Mouse (Mus musculus): Measurements from ENCODE around the gene Nod2. TPM values are rescaled to one million over a fixed set of nuclear protein-coding genes. Genes with fewer than 3 reads are reported as not detected.

Nod2 gene
- polyA plus RNA-seq, 1 experiment from 2014 or later: 0.17 TPM

- Histone ChIP-seq H3K4me2 (ENCODE audit: low read depth, low read length) (no peak overlapping the region), H3K9ac (replicated peaks; ENCODE audit: low read length) (no peak overlapping the region), H3K4me1 (ENCODE audit: control insufficient read depth, insufficient read depth, low read length) (peaks cover 4% of the 10 kb centered on the region; the same call in 1 of the 2 replicates), H3K27me3 (ENCODE audit: control insufficient read depth, insufficient read depth, low read length) (no peaks in the 10 kb centered on the region), H3K9me3 (replicated peaks; ENCODE audit: control insufficient read depth, low read length) (no peaks in the 10 kb centered on the region), H3K4me3 (ENCODE audit: low read depth, low read length) (no peak overlapping the region), H3K36me3 (replicated peaks; ENCODE audit: control insufficient read depth, insufficient read depth, low read depth, low read length) (no peaks in the 10 kb centered on the region), H3K27ac (replicated peaks; ENCODE audit: low read depth, low read length) (no peak overlapping the region)
- no peak for DNase-seq (ENCODE audit: low spot score)
- ATAC-seq (replicated peaks; ENCODE audit: insufficient number of reproducible peaks, low FRiP score, low TSS enrichment, low read depth): no peak
- WGBS: 59% methylated on average over 6 of the region's 6 CpGs
These were observed 36.8 kb upstream of the Nod2 start for GRCm38 (mm10) chr8:88610271-88610670.

- Histone ChIP-seq H3K4me2 (ENCODE audit: low read depth, low read length) (no peak overlapping the region), H3K9me3 (replicated peaks; ENCODE audit: control insufficient read depth, low read length) (no peaks in the 10 kb centered on the region), H3K4me3 (ENCODE audit: low read depth, low read length) (no peak overlapping the region), H3K27ac (replicated peaks; ENCODE audit: low read depth, low read length) (no peak overlapping the region), H3K4me1 (ENCODE audit: control insufficient read depth, insufficient read depth, low read length) (no peaks in the 10 kb centered on the region), H3K9ac (replicated peaks; ENCODE audit: low read length) (no peak overlapping the region), H3K36me3 (replicated peaks; ENCODE audit: control insufficient read depth, insufficient read depth, low read depth, low read length) (no peaks in the 10 kb centered on the region), H3K27me3 (ENCODE audit: control insufficient read depth, insufficient read depth, low read length) (no peaks in the 10 kb centered on the region)
- DNase-seq (ENCODE audit: low spot score): no peak
- ATAC-seq (replicated peaks; ENCODE audit: insufficient number of reproducible peaks, low FRiP score, low TSS enrichment, low read depth): no peak
- WGBS: 75% methylated on average over 5 of the region's 5 CpGs
These were observed 32.1 kb upstream of the Nod2 start for GRCm38 (mm10) chr8:88614981-88615380.

GRCm38 (mm10) chr8:88618612-88619011, 28.5 kb upstream of the Nod2 start:
- H3K4me2 ChIP-seq (ENCODE audit: low read depth, low read length): no peak overlapping the region
- H3K9me3 ChIP-seq (replicated peaks; ENCODE audit: control insufficient read depth, low read length): no peaks in the 10 kb centered on the region
- no peaks in the 10 kb centered on the region for H3K4me1 ChIP-seq (ENCODE audit: control insufficient read depth, insufficient read depth, low read length)
- H3K27me3 ChIP-seq (ENCODE audit: control insufficient read depth, insufficient read depth, low read length): no peaks in the 10 kb centered on the region
- H3K36me3 ChIP-seq (replicated peaks; ENCODE audit: control insufficient read depth, insufficient read depth, low read depth, low read length): no peaks in the 10 kb centered on the region
- WGBS: 82% methylated on average over 5 of the region's 5 CpGs
- ATAC-seq (replicated peaks; ENCODE audit: insufficient number of reproducible peaks, low FRiP score, low TSS enrichment, low read depth): no peak
- no peak overlapping the region for H3K9ac ChIP-seq (replicated peaks; ENCODE audit: low read length)
- no peak for DNase-seq (ENCODE audit: low spot score)
- no peak overlapping the region for H3K27ac ChIP-seq (replicated peaks; ENCODE audit: low read depth, low read length)
- H3K4me3 ChIP-seq (ENCODE audit: low read depth, low read length): no peak overlapping the region

GRCm38 (mm10) chr8:88619513-88619912, 27.6 kb upstream of the Nod2 start:
- no peak overlapping the region for H3K27ac ChIP-seq (replicated peaks; ENCODE audit: low read depth, low read length)
- WGBS: 69% methylated on average over 3 of the region's 3 CpGs
- H3K9ac ChIP-seq (replicated peaks; ENCODE audit: low read length): no peak overlapping the region
- ATAC-seq (replicated peaks; ENCODE audit: insufficient number of reproducible peaks, low FRiP score, low TSS enrichment, low read depth) (no peak), DNase-seq (ENCODE audit: low spot score) (no peak)
- no peaks in the 10 kb centered on the region for H3K27me3 ChIP-seq (ENCODE audit: control insufficient read depth, insufficient read depth, low read length)
- no peaks in the 10 kb centered on the region for H3K36me3 ChIP-seq (replicated peaks; ENCODE audit: control insufficient read depth, insufficient read depth, low read depth, low read length)
- no peaks in the 10 kb centered on the region for H3K4me1 ChIP-seq (ENCODE audit: control insufficient read depth, insufficient read depth, low read length)
- no peak overlapping the region for H3K4me2 ChIP-seq (ENCODE audit: low read depth, low read length)
- H3K9me3 ChIP-seq (replicated peaks; ENCODE audit: control insufficient read depth, low read length): no peaks in the 10 kb centered on the region
- H3K4me3 ChIP-seq (ENCODE audit: low read depth, low read length): no peak overlapping the region

GRCm38 (mm10) chr8:88620931-88621330, 26.2 kb upstream of the Nod2 start:
- no peaks in the 10 kb centered on the region for H3K4me1 ChIP-seq (ENCODE audit: control insufficient read depth, insufficient read depth, low read length)
- no peak overlapping the region for H3K27ac ChIP-seq (replicated peaks; ENCODE audit: low read depth, low read length)
- DNase-seq (ENCODE audit: low spot score) (no peak), ATAC-seq (replicated peaks; ENCODE audit: insufficient number of reproducible peaks, low FRiP score, low TSS enrichment, low read depth) (no peak)
- H3K9ac ChIP-seq (replicated peaks; ENCODE audit: low read length): no peak overlapping the region
- H3K4me3 ChIP-seq (ENCODE audit: low read depth, low read length): no peak overlapping the region
- no peaks in the 10 kb centered on the region for H3K9me3 ChIP-seq (replicated peaks; ENCODE audit: control insufficient read depth, low read length)
- H3K27me3 ChIP-seq (ENCODE audit: control insufficient read depth, insufficient read depth, low read length): no peaks in the 10 kb centered on the region
- WGBS: 70% methylated on average over 5 of the region's 5 CpGs
- H3K36me3 ChIP-seq (replicated peaks; ENCODE audit: control insufficient read depth, insufficient read depth, low read depth, low read length): no peaks in the 10 kb centered on the region
- no peak overlapping the region for H3K4me2 ChIP-seq (ENCODE audit: low read depth, low read length)

- H3K27ac ChIP-seq (replicated peaks; ENCODE audit: low read depth, low read length): no peak overlapping the region
- H3K4me1 ChIP-seq (ENCODE audit: control insufficient read depth, insufficient read depth, low read length): no peaks in the 10 kb centered on the region
- no peak overlapping the region for H3K4me3 ChIP-seq (ENCODE audit: low read depth, low read length)
- H3K4me2 ChIP-seq (ENCODE audit: low read depth, low read length): no peak overlapping the region
- DNase-seq (ENCODE audit: low spot score): peak; percentile 87
- no peaks in the 10 kb centered on the region for H3K9me3 ChIP-seq (replicated peaks; ENCODE audit: control insufficient read depth, low read length)
- H3K27me3 ChIP-seq (ENCODE audit: control insufficient read depth, insufficient read depth, low read length): no peaks in the 10 kb centered on the region
- H3K9ac ChIP-seq (replicated peaks; ENCODE audit: low read length): no peak overlapping the region
- no peaks in the 10 kb centered on the region for H3K36me3 ChIP-seq (replicated peaks; ENCODE audit: control insufficient read depth, insufficient read depth, low read depth, low read length)
- 2% methylated on average over 8 of the region's 8 CpGs for WGBS
- ATAC-seq (replicated peaks; ENCODE audit: insufficient number of reproducible peaks, low FRiP score, low TSS enrichment, low read depth): no peak
These were observed 25.7 kb upstream of the Nod2 start for GRCm38 (mm10) chr8:88621408-88621807.

- Histone ChIP-seq H3K4me2 (ENCODE audit: low read depth, low read length) (no peak overlapping the region), H3K27ac (replicated peaks; ENCODE audit: low read depth, low read length) (no peak overlapping the region), H3K9me3 (replicated peaks; ENCODE audit: control insufficient read depth, low read length) (no peaks in the 10 kb centered on the region), H3K4me3 (ENCODE audit: low read depth, low read length) (no peak overlapping the region), H3K27me3 (ENCODE audit: control insufficient read depth, insufficient read depth, low read length) (peaks cover 4% of the 10 kb centered on the region), H3K36me3 (replicated peaks; ENCODE audit: control insufficient read depth, insufficient read depth, low read depth, low read length) (no peaks in the 10 kb centered on the region), H3K9ac (replicated peaks; ENCODE audit: low read length) (no peak overlapping the region), H3K4me1 (ENCODE audit: control insufficient read depth, insufficient read depth, low read length) (no peaks in the 10 kb centered on the region; the same call in 1 of the 2 replicates)
- DNase-seq (ENCODE audit: low spot score): no peak
- WGBS: 57% methylated on average over 3 of the region's 3 CpGs
- ATAC-seq (replicated peaks; ENCODE audit: insufficient number of reproducible peaks, low FRiP score, low TSS enrichment, low read depth): no peak
These were observed 23.8 kb upstream of the Nod2 start for GRCm38 (mm10) chr8:88623351-88623750.

GRCm38 (mm10) chr8:88624276-88624675, 22.8 kb upstream of the Nod2 start:
- Histone ChIP-seq H3K9me3 (replicated peaks; ENCODE audit: control insufficient read depth, low read length) (no peaks in the 10 kb centered on the region), H3K36me3 (replicated peaks; ENCODE audit: control insufficient read depth, insufficient read depth, low read depth, low read length) (no peaks in the 10 kb centered on the region), H3K27ac (replicated peaks; ENCODE audit: low read depth, low read length) (no peak overlapping the region), H3K27me3 (ENCODE audit: control insufficient read depth, insufficient read depth, low read length) (peaks cover 4% of the 10 kb centered on the region), H3K4me3 (ENCODE audit: low read depth, low read length) (no peak overlapping the region), H3K4me2 (ENCODE audit: low read depth, low read length) (no peak overlapping the region), H3K9ac (replicated peaks; ENCODE audit: low read length) (no peak overlapping the region), H3K4me1 (ENCODE audit: control insufficient read depth, insufficient read depth, low read length) (no peaks in the 10 kb centered on the region; the same call in 1 of the 2 replicates)
- DNase-seq (ENCODE audit: low spot score) (no peak), ATAC-seq (replicated peaks; ENCODE audit: insufficient number of reproducible peaks, low FRiP score, low TSS enrichment, low read depth) (no peak)
- 89% methylated on average over 3 of the region's 3 CpGs for WGBS

Data from embryonic facial prominence, embryonic 11.5 days (tissue).